Comparison of ENCODE assay signal across 8 mouse cellular contexts in the genomic region with DNA sequence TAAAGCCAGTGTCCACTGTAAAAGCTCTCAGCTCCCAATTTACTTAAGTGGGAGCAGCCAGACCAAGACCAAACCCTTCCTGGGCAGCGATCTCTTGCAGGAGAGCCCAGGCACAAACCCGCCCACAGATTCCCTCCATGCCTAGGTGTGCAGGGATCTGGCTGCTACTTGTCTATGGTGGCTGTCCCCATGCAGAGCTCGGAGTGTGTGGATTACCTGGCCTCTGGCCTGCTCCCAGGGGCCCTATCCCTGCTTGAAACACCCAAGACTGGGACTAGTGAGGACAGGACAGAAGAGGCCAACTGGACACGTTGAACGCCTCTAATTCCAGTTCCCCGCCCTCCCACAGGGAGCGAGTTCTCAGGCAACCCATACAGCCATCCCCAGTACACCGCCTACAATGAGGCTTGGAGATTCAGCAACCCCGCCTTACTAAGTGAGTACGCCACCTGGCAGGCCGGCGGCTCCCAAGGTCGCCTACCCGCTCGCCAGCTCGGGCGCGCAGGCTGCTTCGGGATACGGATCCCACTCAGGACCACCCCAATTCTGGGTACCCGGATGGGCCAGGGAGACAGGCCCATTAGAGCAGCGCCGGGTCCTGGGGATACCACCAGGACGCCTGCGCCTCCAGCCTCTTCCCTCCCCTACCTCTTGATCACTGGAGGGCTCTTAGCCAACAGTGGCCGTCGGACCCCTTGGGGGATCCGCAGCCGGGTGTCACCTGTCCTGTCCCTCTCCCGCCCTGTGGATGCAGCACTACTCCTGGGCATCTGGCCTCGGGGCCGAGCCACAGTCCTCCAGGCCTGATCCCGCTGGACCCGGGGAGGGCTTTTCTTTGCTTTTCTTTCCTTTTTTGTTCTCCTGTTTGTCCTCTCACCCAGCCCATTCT.
DNase-seq lines count a peak whose midpoint lies in the region; ATAC-seq and TF ChIP-seq lines count a peak whose summit lies in the region.

No protein-coding gene starts in this region.

- WGBS in heart, embryonic 10.5 days = 3% methylated on average over 34 of the region's 34 CpGs
- WGBS in forebrain, embryonic 16.5 days = 3% methylated on average over 34 of the region's 34 CpGs
- 5% methylated on average over 34 of the region's 34 CpGs for WGBS in liver, postnatal 0 days (ENCODE audit: insufficient replicate concordance)

- TF ChIP-seq EP300 in liver, postnatal 0 days (IDR thresholded peaks at IDR 0.05; ENCODE audit: low read depth) = no peak

- no peaks in the 10 kb centered on the region for H3K36me3 ChIP-seq in heart, embryonic 10.5 days
- H3K36me3 ChIP-seq in forebrain, embryonic 16.5 days (ENCODE audit: control insufficient read depth, insufficient read depth) = no peaks in the 10 kb centered on the region
- no peaks in the 10 kb centered on the region for H3K36me3 ChIP-seq in liver, postnatal 0 days (replicated peaks; ENCODE audit: insufficient read depth, low read length)

- H3K27ac ChIP-seq in heart, embryonic 10.5 days = no peak overlapping the region
- no peak overlapping the region for H3K27ac ChIP-seq in forebrain, embryonic 16.5 days (ENCODE audit: low read length)
- H3K27ac ChIP-seq in liver, postnatal 0 days (ENCODE audit: low read depth) = no peak overlapping the region

- no peak overlapping the region; the same call in none of the 2 replicates for H3K9ac ChIP-seq in forebrain, embryonic 16.5 days (replicated peaks; ENCODE audit: low read depth, low read length)
- no peak overlapping the region for H3K9ac ChIP-seq in liver, postnatal 0 days (replicated peaks)

- intact Hi-C loops in heart, postnatal 25 days (cut with DNase I) = no loop called here
- intact Hi-C loops in left cerebral cortex, postnatal 14 days (cut with DNase I) = no loop called here

- TF ChIP-seq CTCF in liver, postnatal 0 days (IDR thresholded peaks at IDR 0.05; ENCODE audit: low read depth) = no peak

- DNase-seq in heart, embryonic 10.5 days (ENCODE audit: low spot score) = no peak
- DNase-seq in heart, postnatal 25 days (ENCODE audit: low spot score) = no peak
- peak; percentile 73 for DNase-seq in ES-CJ7 (ENCODE audit: low read depth, low spot score)
- no peak for DNase-seq in liver, postnatal 0 days
- DNase-seq in right cerebral cortex, postnatal 36 days (ENCODE audit: low spot score in 2 of 2) = no peak
- no peak for DNase-seq in left cerebral cortex, postnatal 14 days (ENCODE audit: low spot score in 2 of 2)
- no peak for DNase-seq in spleen, postnatal 4 days (ENCODE audit: low spot score in 2 of 2)

- H3K27me3 ChIP-seq in heart, embryonic 10.5 days (ENCODE audit: insufficient read depth, poor library complexity, severe bottlenecking) = peaks cover 100% of the 10 kb centered on the region
- peaks cover 69% of the 10 kb centered on the region for H3K27me3 ChIP-seq in forebrain, embryonic 16.5 days (replicated peaks; ENCODE audit: control insufficient read depth, insufficient read depth, low read length)
- H3K27me3 ChIP-seq in liver, postnatal 0 days (ENCODE audit: insufficient read depth, low read length) = peaks cover 84% of the 10 kb centered on the region

- H3K4me1 ChIP-seq in heart, embryonic 10.5 days = peaks cover 34% of the 10 kb centered on the region
- peaks cover 24% of the 10 kb centered on the region for H3K4me1 ChIP-seq in forebrain, embryonic 16.5 days (replicated peaks; ENCODE audit: control insufficient read depth, insufficient read depth, low read length)
- peaks cover 5% of the 10 kb centered on the region for H3K4me1 ChIP-seq in liver, postnatal 0 days (ENCODE audit: insufficient read depth)

- no peaks in the 10 kb centered on the region for H3K9me3 ChIP-seq in heart, embryonic 10.5 days
- H3K9me3 ChIP-seq in forebrain, embryonic 16.5 days (ENCODE audit: control insufficient read depth, low read length) = no peaks in the 10 kb centered on the region
- no peaks in the 10 kb centered on the region for H3K9me3 ChIP-seq in liver, postnatal 0 days (ENCODE audit: low read length)

- H3K4me2 ChIP-seq in forebrain, embryonic 16.5 days (ENCODE audit: low read length) = peak overlapping the region; percentile 69
- no peak overlapping the region for H3K4me2 ChIP-seq in liver, postnatal 0 days (ENCODE audit: low read depth, low read length)

- ATAC-seq in forebrain, embryonic 16.5 days = no peak; the same call in 1 of the 2 replicates
- no peak for ATAC-seq in liver, postnatal 0 days

- peak overlapping the region; percentile 66 for H3K4me3 ChIP-seq in heart, embryonic 10.5 days
- H3K4me3 ChIP-seq in forebrain, embryonic 16.5 days (replicated peaks; ENCODE audit: low read length) = peak overlapping the region; percentile 45
- peak overlapping the region; percentile 34 for H3K4me3 ChIP-seq in liver, postnatal 0 days (ENCODE audit: low read depth, low read length)
